Mouse (Mus musculus): ENCODE data around the gene Ankk1. TPM values are rescaled to one million over a fixed set of nuclear protein-coding genes. Genes with fewer than 3 reads are reported as not detected.

Gene Ankk1
- not detected in 2 replicates for polyA plus RNA-seq (2011; ENCODE audit: insufficient read depth, insufficient read length, low read depth, missing spikeins)

DNA sequence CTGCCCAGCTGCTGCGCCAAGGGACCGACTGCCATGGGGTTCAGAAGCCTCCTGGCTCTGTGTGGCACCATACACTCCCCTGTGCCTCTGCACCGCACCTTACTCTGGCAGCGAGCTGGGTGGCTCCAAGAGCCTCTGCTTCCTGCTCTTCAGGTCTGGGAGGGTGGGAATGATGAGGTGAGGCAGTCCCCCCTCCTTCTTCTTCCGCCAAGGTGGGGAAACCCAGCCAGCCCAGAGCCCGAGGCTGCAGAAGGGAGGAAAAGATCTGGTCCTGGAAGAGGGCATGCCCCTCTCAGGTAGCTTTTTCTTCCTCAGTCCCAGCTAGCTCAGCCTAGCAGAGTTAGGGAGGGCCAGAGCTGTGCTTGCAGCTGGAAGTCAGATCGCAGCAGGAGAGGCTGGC, at the start of gene Ankk1:
TSS of gene Ankk1 (minus strand) at position 101 of the 400 bp plus-strand sequence.
- Histone ChIP-seq H3K36me3 (ENCODE audit: control insufficient read depth, insufficient read depth, low read length, poor library complexity, severe bottlenecking) (no peaks in the 10 kb centered on the region), H3K4me3 (ENCODE audit: low read depth, low read length) (no peak within 1 kb of the TSS), H3K9ac (ENCODE audit: low read depth, poor library complexity, severe bottlenecking) (no peak within 1 kb of the TSS), H3K4me1 (ENCODE audit: control insufficient read depth, insufficient read depth, low read length) (no peaks in the 10 kb centered on the region), H3K9me3 (replicated peaks; ENCODE audit: control insufficient read depth, insufficient read depth, low read length, poor library complexity, severe bottlenecking) (no peaks in the 10 kb centered on the region), H3K27ac (ENCODE audit: insufficient read depth, low read length) (no peak within 1 kb of the TSS), H3K27me3 (ENCODE audit: control insufficient read depth, insufficient read depth, low read length, poor library complexity, severe bottlenecking) (no peaks in the 10 kb centered on the region)
- TF ChIP-seq POLR2A (IDR thresholded peaks at IDR 0.05; ENCODE audit: insufficient read depth, low read length) (no peak), EP300 (IDR thresholded peaks at IDR 0.05; ENCODE audit: insufficient read depth, low read depth, low read length) (no peak), CTCF (IDR thresholded peaks at IDR 0.05; ENCODE audit: low read depth, low read length) (no peak)

DNA sequence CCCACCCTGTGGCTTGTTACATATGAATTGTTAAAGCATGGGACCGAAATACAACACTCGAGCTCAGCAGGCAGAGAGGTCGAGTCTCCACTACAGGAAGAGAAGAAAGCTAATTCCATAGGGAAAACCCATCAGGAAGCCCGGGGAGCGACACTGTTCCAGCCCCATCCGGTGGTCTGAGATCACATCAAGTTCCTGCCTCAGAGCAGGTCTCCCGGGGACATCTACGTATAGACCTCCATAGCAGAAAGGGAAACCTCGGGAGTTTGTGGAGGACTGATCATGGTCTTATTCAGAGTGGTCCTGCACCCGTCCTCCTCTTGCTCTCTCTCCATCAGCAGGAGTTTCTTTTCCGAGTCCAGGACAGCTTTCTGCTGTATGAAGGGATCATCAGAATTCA, 45.3 kb upstream of the Ankk1 start:
- H3K4me1 ChIP-seq (ENCODE audit: control insufficient read depth, insufficient read depth, low read length), result no peaks in the 10 kb centered on the region
- no peak overlapping the region for H3K4me3 ChIP-seq (ENCODE audit: low read depth, low read length)
- H3K9me3 ChIP-seq (replicated peaks; ENCODE audit: control insufficient read depth, insufficient read depth, low read length, poor library complexity, severe bottlenecking), result no peaks in the 10 kb centered on the region
- H3K27me3 ChIP-seq (ENCODE audit: control insufficient read depth, insufficient read depth, low read length, poor library complexity, severe bottlenecking), result no peaks in the 10 kb centered on the region
- no peak overlapping the region for H3K9ac ChIP-seq (ENCODE audit: low read depth, poor library complexity, severe bottlenecking)
- no peak overlapping the region for H3K27ac ChIP-seq (ENCODE audit: insufficient read depth, low read length)
- no peaks in the 10 kb centered on the region for H3K36me3 ChIP-seq (ENCODE audit: control insufficient read depth, insufficient read depth, low read length, poor library complexity, severe bottlenecking)
- TF ChIP-seq EP300 (IDR thresholded peaks at IDR 0.05; ENCODE audit: insufficient read depth, low read depth, low read length) (no peak), POLR2A (IDR thresholded peaks at IDR 0.05; ENCODE audit: insufficient read depth, low read length) (no peak), CTCF (IDR thresholded peaks at IDR 0.05; ENCODE audit: low read depth, low read length) (no peak)

DNA sequence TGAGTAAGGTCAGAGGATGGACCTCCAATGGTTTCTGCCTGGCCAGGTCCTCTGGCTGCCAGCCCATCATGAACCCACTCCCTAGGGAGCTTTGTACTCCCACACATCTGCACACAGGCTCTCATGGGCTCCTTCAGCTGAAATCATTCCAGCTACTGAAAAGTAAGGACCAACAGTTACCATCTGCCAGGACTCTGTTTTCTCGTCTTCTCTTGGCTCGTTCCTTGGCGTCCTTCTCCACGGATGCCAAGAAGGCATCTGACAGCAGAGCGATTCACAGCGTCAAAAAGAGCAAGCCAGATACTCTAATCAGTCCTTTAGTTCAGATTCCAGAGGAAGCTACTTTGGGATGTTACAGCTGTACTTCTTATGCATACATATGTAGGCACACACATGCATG, 44.1 kb upstream of the Ankk1 start:
- H3K9ac ChIP-seq (ENCODE audit: low read depth, poor library complexity, severe bottlenecking), result no peak overlapping the region
- no peak overlapping the region for H3K4me3 ChIP-seq (ENCODE audit: low read depth, low read length)
- H3K36me3 ChIP-seq (ENCODE audit: control insufficient read depth, insufficient read depth, low read length, poor library complexity, severe bottlenecking), result no peaks in the 10 kb centered on the region
- H3K27me3 ChIP-seq (ENCODE audit: control insufficient read depth, insufficient read depth, low read length, poor library complexity, severe bottlenecking), result no peaks in the 10 kb centered on the region
- no peaks in the 10 kb centered on the region for H3K9me3 ChIP-seq (replicated peaks; ENCODE audit: control insufficient read depth, insufficient read depth, low read length, poor library complexity, severe bottlenecking)
- H3K4me1 ChIP-seq (ENCODE audit: control insufficient read depth, insufficient read depth, low read length), result no peaks in the 10 kb centered on the region
- no peak overlapping the region for H3K27ac ChIP-seq (ENCODE audit: insufficient read depth, low read length)
- no peak for TF ChIP-seq CTCF (IDR thresholded peaks at IDR 0.05; ENCODE audit: low read depth, low read length)
- no peak for TF ChIP-seq POLR2A (IDR thresholded peaks at IDR 0.05; ENCODE audit: insufficient read depth, low read length)

DNA sequence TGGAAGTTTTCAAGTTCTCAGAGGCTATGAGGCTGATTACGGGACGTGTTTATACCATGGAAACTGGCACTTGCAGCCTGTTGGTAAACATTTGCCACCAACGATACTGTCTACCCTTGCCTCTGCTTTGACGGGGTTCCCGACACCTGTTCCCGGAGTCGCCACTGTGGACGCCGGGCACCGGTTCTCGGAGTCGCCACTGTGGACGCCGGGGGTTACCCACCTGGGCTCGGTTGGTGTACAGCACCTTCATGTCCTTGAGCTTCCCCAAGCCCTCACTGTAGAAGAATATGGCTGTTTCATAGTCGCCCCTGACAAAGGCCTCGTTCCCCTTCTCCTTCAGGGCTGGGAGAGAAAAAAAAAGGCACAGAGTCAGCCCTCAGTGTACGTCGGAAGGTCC, 43.2 kb upstream of the Ankk1 start:
- Histone ChIP-seq H3K36me3 (ENCODE audit: control insufficient read depth, insufficient read depth, low read length, poor library complexity, severe bottlenecking) (no peaks in the 10 kb centered on the region), H3K4me3 (ENCODE audit: low read depth, low read length) (no peak overlapping the region), H3K27me3 (ENCODE audit: control insufficient read depth, insufficient read depth, low read length, poor library complexity, severe bottlenecking) (no peaks in the 10 kb centered on the region), H3K9me3 (replicated peaks; ENCODE audit: control insufficient read depth, insufficient read depth, low read length, poor library complexity, severe bottlenecking) (no peaks in the 10 kb centered on the region), H3K27ac (ENCODE audit: insufficient read depth, low read length) (no peak overlapping the region), H3K9ac (ENCODE audit: low read depth, poor library complexity, severe bottlenecking) (no peak overlapping the region), H3K4me1 (ENCODE audit: control insufficient read depth, insufficient read depth, low read length) (no peaks in the 10 kb centered on the region)
- TF ChIP-seq CTCF (IDR thresholded peaks at IDR 0.05; ENCODE audit: low read depth, low read length), result no peak
- no peak for TF ChIP-seq EP300 (IDR thresholded peaks at IDR 0.05; ENCODE audit: insufficient read depth, low read depth, low read length)
- no peak for TF ChIP-seq POLR2A (IDR thresholded peaks at IDR 0.05; ENCODE audit: insufficient read depth, low read length)

DNA sequence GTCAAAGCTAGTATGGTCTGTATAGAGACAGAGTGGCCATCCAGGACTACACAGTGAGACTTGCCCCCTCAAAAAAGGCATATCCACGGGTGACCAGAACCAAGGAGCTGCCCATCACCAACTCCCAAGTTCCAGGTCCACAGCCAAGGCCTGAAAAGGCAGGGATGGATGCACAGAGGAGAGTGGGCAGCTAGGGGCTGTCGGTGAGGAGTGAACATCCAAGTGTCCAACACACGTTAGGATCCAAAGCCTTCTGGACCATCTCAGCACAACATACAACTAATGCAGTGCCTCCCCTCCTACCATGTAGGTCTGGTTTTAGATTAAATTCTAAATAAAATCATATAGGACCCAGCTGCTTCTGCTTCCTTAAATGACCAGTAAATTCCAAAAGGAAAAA, 29.3 kb upstream of the Ankk1 start:
- no peak for TF ChIP-seq POLR2A (IDR thresholded peaks at IDR 0.05; ENCODE audit: insufficient read depth, low read length)
- TF ChIP-seq CTCF (IDR thresholded peaks at IDR 0.05; ENCODE audit: low read depth, low read length), result no peak
- no peak for TF ChIP-seq EP300 (IDR thresholded peaks at IDR 0.05; ENCODE audit: insufficient read depth, low read depth, low read length)
- Histone ChIP-seq H3K36me3 (ENCODE audit: control insufficient read depth, insufficient read depth, low read length, poor library complexity, severe bottlenecking) (no peaks in the 10 kb centered on the region), H3K27ac (ENCODE audit: insufficient read depth, low read length) (no peak overlapping the region), H3K9ac (ENCODE audit: low read depth, poor library complexity, severe bottlenecking) (no peak overlapping the region), H3K4me3 (ENCODE audit: low read depth, low read length) (no peak overlapping the region), H3K27me3 (ENCODE audit: control insufficient read depth, insufficient read depth, low read length, poor library complexity, severe bottlenecking) (no peaks in the 10 kb centered on the region), H3K4me1 (ENCODE audit: control insufficient read depth, insufficient read depth, low read length) (no peaks in the 10 kb centered on the region), H3K9me3 (replicated peaks; ENCODE audit: control insufficient read depth, insufficient read depth, low read length, poor library complexity, severe bottlenecking) (no peaks in the 10 kb centered on the region)

DNA sequence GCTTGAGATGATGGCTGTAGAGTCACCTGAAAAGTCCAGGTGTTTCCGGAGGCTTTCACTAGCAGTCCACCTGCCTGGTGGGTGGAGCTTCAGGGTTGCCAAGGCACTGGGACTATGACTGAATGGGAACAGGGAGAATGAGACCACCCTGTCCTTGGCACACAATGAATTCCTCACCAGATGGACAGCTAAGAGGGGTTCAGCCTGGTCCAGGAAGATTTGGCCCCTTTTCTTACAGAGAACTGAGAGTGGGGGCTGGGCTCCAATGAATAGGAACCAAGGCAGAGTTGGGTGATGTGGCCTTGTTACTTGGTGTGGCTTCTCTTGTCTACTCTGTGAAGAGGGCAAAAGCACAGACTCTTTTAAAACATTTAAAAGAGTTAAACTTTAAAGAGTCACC, 25.6 kb upstream of the Ankk1 start:
- Histone ChIP-seq H3K27ac (ENCODE audit: insufficient read depth, low read length) (no peak overlapping the region), H3K4me1 (ENCODE audit: control insufficient read depth, insufficient read depth, low read length) (no peaks in the 10 kb centered on the region), H3K9ac (ENCODE audit: low read depth, poor library complexity, severe bottlenecking) (no peak overlapping the region), H3K27me3 (ENCODE audit: control insufficient read depth, insufficient read depth, low read length, poor library complexity, severe bottlenecking) (no peaks in the 10 kb centered on the region), H3K9me3 (replicated peaks; ENCODE audit: control insufficient read depth, insufficient read depth, low read length, poor library complexity, severe bottlenecking) (no peaks in the 10 kb centered on the region), H3K4me3 (ENCODE audit: low read depth, low read length) (no peak overlapping the region), H3K36me3 (ENCODE audit: control insufficient read depth, insufficient read depth, low read length, poor library complexity, severe bottlenecking) (no peaks in the 10 kb centered on the region)
- TF ChIP-seq POLR2A (IDR thresholded peaks at IDR 0.05; ENCODE audit: insufficient read depth, low read length) (no peak), EP300 (IDR thresholded peaks at IDR 0.05; ENCODE audit: insufficient read depth, low read depth, low read length) (no peak), CTCF (IDR thresholded peaks at IDR 0.05; ENCODE audit: low read depth, low read length) (no peak)
